Mouse (Mus musculus) left cerebral cortex, postnatal 25 days (tissue): ENCODE results near the gene Gucy1b2. TPM values are rescaled to one million over a fixed set of nuclear protein-coding genes. Genes with fewer than 3 reads are reported as not detected.

Experiments used
- DNase-seq, 2 experiments: peaks; one replicate each; pipeline ENCODE4 v3.0.0; 2022; ENCODE audit warnings: low spot score in 2 of 2, mixed read lengths in 1 of 2
- intact Hi-C: fragments of 180-260 bp; cut with DNase I; formaldehyde crosslinking; loops from one replicate; pipeline ENCODE4 v1.15.1; 2025
- total RNA-seq, 2 experiments: library from RNA; stranded (reverse); gene quantifications; 2 replicates each; pipeline ENCODE4 v1.2.3; 2021

Gucy1b2 gene
- total RNA-seq, result under 1 TPM; 0.39 to 0.55 TPM

DNA sequence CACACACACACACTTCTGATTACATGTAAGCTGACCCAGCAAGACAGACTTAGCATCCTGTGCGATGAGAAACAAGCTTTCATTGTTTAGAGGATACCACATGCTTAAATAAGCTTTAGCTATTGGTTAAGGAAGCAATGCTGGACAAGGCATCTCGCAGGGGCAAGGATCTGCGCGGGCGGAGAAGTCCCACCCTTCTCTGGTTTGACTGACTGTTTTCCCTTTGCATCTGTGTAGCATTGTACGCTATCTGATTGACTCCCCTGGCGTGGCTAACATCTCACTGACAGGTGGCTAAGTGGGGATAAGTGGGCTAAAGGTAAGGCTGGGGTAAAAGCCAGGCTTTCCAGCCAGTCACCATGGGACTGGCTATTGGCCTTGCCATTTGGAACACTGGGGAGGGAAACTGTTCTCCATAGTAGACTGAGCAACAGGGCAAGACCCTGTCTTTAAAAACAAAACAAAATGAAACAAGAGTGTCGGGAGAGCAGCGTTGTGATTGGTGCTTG lies at the start of gene Gucy1b2:
Gene Gucy1b2, minus strand, starts transcription at position 51 of the 509 bp plus-strand sequence.
- intact Hi-C loops, result loop anchor here (2.0 to 10.0 kb wide), 6 partner anchors 124 to 1124 kb away; no protein-coding TSS in a partner anchor

GRCm38 (mm10) chr14:62497391-62497790 lies 41.3 kb upstream of the Gucy1b2 start:
- no peak for DNase-seq
- intact Hi-C loops, result no loop called here

More for the DNA sequence above, at the start of gene Gucy1b2:
- DNase-seq, result no peak

GRCm38 (mm10) chr14:62496501-62496900 lies 40.4 kb upstream of the Gucy1b2 start:
- intact Hi-C loops, result no loop called here
- no peak for DNase-seq

DNA sequence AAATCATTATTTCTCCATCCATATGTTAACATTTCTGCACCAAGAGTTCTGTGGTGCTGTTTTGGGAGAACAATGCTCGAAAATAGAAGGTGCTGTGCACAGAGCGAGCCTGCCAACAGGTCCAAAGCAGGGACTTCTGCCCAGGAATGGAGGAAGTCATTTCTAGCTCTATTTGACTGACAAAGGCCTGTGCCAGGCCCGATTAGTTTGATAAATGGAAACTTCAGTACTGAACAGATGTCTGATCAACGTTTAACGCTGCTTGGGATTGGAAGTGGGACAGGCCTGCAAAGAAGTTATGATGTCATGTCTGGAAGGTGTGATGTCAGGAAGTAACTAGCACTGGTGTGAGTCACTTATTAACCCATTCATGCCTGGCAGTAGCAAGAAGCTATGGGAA lies 37.4 kb upstream of the Gucy1b2 start:
- peak in 1 of 2 experiments; percentile 43 for DNase-seq
- intact Hi-C loops, result loop anchor here (5.0 kb wide), 1 partner anchor 64 kb away; the partner anchor contains the start of gene Fam124a

- intact Hi-C loops, result loop anchor here (1.0 to 5.0 kb wide), 2 partner anchors 65 to 483 kb away; partner anchors contain the start of gene Fam124a
- peak; percentile 73 to 76 for DNase-seq
These were observed 36.2 kb upstream of the Gucy1b2 start for GRCm38 (mm10) chr14:62492196-62492850.

DNA sequence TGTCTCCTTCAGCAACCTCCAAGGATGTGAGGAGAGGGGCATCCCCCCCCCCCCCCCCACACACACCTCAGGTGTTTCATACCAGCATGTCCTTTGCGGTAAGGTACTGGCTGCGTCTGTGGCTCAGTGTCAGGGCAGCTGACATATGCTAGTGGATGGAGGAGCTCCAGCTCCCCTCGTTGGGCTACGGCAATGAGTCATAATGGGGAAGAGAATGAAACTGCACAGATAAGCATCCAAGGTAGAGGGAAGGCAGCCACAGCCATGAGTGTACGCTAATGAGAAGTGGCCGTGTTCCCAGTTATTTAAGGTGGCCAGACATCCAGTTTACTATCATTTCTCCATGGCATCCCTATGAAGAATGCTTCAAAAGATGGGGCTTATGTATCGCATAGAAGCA lies 32.2 kb upstream of the Gucy1b2 start:
- DNase-seq, result peak in 1 of 2 experiments; percentile 32

DNA sequence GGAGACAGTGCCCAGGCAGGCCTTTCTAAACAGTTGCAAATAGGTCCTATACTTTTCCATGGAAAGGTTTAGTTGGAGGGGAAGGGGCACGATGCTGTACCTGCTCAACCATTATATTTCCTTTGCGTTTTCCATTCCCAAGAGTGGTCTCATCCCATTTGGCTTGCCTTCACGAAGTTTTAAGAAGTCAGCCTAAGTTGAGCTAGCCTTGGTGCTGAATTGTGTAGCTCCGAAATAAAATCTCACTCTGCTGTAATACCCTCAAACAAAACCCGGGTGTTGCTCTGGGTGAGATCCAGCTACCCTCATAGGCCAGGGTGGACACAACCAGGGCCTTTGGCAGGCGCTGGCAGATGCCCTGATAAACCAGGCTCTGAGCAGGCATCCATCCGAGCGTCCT lies 25.3 kb upstream of the Gucy1b2 start:
- no peak for DNase-seq

More for the DNA sequence above, 32.2 kb upstream of the Gucy1b2 start:
- intact Hi-C loops, result no loop called here

DNA sequence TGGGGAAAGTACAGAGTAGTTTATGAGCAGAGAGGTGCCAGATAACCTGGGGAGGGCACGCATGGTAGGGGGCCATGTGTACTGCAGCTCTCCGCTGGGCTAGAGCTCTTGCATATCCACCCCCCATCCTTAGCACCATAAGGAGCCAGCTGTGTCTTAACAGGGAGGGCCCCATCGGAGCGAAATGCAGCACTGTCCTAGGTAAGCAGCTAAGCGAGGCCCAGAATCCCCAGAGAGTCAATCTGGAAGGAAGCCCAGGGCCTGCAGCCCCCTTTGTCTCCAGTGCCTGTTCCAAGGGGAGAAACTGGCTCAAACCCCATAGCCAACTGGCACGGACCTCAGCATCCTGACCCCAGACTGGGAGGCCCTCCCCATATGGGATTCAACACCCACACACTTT lies 23.3 kb upstream of the Gucy1b2 start:
- intact Hi-C loops, result no loop called here
- no peak for DNase-seq

More for the DNA sequence above, 25.3 kb upstream of the Gucy1b2 start:
- intact Hi-C loops, result no loop called here

GRCm38 (mm10) chr14:62474481-62474880 lies 18.4 kb upstream of the Gucy1b2 start:
- no peak for DNase-seq
- intact Hi-C loops, result no loop called here

- no peak for DNase-seq
- intact Hi-C loops, result no loop called here
These were observed 16.0 kb upstream of the Gucy1b2 start for GRCm38 (mm10) chr14:62472061-62472460.

- intact Hi-C loops, result no loop called here
- no peak for DNase-seq
These were observed 12.7 kb upstream of the Gucy1b2 start for GRCm38 (mm10) chr14:62468753-62469125.

DNA sequence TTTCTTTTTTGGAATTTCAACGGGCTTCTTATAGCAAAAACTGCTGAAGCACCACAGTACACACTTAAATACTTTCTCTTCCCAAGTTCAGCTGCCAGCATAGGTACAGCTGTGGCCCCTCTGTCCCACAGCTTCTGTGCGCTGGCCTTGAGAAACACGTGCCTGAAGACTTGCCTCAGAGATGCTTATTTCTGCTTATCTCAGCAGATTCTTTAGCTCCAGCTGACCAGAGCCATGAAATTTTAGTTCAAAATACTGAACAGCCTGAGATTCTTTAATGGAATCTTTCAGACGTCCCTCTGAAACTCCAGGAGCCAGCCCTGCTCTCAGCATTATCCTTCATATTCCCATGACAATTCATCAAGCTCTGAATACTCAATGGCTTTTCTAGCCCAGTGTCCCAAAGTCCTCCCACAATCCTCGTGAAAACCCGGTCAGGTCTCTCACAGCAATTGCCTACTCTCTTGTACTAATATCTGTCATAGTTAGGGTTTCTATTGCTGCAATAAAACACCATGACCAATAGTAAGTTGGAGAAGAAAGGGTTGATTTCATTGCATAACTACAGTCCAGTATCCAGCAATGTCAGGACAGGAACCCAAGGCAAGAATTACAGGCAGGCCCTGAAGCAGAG lies 12.1 kb upstream of the Gucy1b2 start:
- no peak for DNase-seq
- intact Hi-C loops, result no loop called here

DNA sequence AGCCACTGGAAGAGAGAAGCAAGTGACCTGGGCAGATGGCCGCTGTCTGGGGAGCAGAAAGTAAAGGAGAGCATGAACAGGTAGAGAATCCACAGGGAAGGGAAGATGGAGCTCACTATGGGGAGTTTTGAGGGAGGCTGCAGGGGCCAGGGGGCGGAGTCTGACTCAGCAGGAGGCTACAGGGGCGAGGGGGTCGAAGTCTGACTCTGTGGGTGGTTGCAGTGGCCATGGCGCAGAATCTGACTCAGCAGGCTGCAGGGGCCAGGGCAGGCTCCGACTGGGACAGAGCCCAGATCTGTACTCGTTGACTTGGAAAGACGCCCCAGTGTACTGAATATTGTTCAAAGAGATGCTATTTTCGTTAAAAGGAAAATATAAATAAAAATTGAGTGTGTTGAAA lies 8.9 kb upstream of the Gucy1b2 start:
- intact Hi-C loops, result no loop called here
- no peak for DNase-seq

DNA sequence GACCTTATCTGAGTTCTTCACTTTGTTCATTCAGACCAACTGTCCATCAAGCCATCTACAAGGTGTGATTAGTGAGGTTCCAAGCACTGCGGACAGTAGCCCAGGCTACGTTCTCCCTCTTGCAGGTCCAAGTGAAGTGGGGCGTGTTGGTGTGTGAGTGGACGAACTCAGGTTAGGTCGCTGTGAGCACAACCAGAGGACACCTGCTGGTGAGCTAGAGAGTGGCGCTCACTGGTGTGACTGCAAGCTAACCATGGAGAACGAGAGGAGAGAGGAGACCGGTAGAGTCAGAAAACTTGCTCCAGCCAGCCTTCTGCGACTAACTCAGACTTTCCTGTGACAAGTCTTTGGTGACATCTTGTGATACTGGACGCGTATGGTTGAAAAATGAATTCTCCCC lies 3.5 kb upstream of the Gucy1b2 start:
- DNase-seq, result no peak
- intact Hi-C loops, result loop anchor here (5.0 to 10.0 kb wide), 4 partner anchors 127 to 1127 kb away; no protein-coding TSS in a partner anchor

- intact Hi-C loops, result loop anchor here (2.0 to 10.0 kb wide), 6 partner anchors 125 to 1125 kb away; no protein-coding TSS in a partner anchor
- peak; percentile 90 to 95 for DNase-seq
These were observed 1.5 kb upstream of the Gucy1b2 start for GRCm38 (mm10) chr14:62457420-62458181.

DNA sequence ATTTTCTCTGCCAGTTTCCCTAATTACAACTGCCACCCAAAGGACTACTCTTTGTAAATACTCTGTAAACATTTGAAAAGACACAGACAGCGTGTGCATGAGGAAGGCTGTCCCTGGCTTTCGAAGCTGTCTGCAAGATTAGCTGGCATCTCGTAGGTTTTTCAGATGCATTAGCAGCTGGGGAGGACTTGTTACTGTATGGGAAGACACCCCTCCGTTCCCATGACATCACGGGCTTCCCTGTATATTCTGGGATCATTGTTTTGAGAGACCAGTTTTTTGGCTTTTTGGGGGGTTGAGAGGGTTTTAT lies 564 bp downstream of the Gucy1b2 start:
- intact Hi-C loops, result loop anchor here (2.0 to 10.0 kb wide), 5 partner anchors 67 to 1123 kb away; no protein-coding TSS in a partner anchor
- no peak for DNase-seq

DNA sequence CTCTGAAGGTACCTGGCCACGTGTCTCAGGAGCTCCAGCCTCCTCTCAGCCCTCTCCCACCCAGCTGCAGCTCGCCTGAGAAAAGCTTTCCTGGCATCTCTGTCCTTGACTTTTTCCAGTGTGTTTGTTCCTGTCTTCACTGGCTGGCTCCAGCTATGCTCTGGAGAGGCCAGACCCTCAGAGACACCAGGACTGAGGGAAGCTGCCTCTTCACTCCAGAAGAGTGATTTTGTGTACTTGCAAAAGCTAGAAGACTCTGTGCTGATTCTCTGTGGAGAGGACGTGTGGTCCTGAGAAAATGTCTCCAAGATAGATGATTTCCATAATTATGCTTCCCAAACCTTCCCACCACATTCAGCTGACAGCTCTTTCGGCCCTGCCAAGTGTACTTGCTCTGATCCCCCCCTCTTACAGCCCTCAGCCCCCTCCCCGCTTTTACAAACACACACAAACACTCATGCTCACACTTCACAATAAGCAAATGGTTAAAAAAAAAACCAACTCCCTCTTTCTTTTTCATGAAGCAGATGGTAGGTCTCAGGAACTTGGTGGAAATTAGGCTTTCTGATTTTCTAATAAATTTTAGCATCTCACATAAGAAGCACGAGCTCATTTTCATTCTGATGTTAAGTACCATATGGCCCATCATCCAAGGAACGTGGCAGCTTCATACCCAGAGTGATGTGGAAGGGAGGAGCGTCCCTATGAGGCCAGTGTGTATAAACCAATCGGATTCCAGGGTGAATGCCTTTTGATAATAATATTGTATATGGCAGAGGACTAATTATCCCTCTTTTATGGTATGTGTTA lies 1.1 kb downstream of the Gucy1b2 start:
- no peak for DNase-seq
- intact Hi-C loops, result loop anchor here (2.0 to 10.0 kb wide), 5 partner anchors 66 to 1123 kb away; no protein-coding TSS in a partner anchor

GRCm38 (mm10) chr14:62454136-62454535 lies 2.0 kb downstream of the Gucy1b2 start:
- DNase-seq, result no peak
- intact Hi-C loops, result loop anchor here (2.0 to 10.0 kb wide), 2 partner anchors 65 to 389 kb away; no protein-coding TSS in a partner anchor

DNA sequence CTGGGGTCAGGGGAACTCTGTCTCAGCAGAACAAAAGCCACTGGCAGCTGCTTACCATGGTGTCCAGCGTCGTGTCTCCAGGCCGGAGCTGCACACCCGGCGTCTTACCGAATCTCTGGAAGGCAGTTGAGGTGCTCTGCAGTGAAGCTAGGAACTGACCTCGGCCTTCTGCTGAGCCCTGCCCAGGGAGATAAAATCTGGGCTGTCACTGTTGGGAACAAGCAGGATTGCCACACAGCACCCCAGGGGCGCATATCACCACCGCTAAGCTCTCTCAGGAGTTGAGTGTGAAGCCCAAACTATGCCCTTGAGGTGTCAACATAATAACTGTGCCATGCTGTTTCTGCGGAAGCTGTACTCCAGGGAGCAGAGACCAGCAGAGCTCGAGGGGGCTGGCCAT lies 2.8 kb downstream of the Gucy1b2 start:
- no peak for DNase-seq
- intact Hi-C loops, result loop anchor here (10.0 kb wide), 1 partner anchor 388 kb away; no protein-coding TSS in a partner anchor
